Mouse (Mus musculus): ENCODE measurements around the gene Fhod1.

DNA sequence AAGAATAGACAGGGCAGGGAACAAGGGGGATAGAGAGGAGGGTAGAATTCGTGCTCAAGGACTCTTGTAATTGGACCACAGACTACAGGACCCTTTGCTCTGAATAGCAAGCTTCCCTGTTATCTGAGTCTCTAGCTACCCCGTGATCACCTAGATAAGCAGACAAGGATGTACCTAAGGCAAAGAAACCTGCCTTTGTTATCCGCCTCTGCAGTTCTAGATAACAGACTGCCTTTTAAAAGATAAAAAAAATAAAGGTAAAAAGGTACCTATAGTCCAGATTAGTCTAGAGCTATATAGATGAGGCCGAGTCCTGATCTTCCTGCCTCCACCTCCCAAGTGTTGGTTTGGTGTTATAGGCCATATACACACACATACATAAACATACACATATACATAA lies 5.0 kb downstream of the Fhod1 start:
- TF ChIP-seq POLR2A (IDR thresholded peaks at IDR 0.05; ENCODE audit: insufficient read depth, low read depth, low read length): no peak
- TF ChIP-seq CTCF (IDR thresholded peaks at IDR 0.05; ENCODE audit: insufficient read depth, low read depth, low read length): no peak

All from olfactory bulb, adult 2 months (tissue).